Mouse (Mus musculus): Measurements from ENCODE around the gene Gm17949.

DNA sequence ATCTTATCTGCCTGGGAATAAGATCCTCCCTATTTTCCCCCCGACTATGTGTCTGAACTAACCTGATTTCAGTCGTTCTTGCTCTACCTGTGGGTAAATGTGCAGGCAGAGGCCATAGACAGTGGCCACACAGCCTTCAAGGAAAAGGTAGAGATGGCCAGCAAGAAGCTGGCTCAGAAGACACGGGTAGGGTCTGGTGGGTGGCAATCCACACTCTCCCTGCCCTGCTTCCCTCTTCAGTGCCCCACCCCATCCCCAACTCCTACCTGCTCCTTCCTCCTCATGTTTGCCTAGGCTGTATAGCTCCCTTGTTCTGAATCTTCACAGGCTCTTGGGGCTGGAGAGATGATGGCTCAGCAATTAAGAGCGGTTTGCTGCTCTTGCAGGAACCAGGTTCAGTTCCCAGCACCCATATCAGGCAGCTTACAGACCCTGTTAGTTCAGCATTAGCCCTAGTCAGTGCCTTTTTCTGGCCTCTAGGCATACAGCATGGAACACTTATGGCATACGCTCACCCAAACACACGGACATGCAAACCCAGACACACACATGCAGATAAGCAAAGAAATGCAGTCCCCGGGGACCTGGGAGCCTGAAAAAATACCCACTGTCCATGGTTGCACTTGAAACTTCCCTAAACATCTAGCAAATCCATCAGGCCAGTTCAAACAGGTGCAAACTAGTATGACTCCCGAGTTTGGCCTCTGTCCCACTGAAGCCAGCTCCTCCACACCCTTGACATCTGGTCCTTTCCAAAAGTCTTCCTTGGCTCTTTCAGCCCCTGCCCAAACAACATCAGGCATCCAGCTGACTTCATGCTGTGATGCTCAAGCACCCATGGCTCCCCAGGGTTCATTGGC lies 34.5 kb upstream of the Gm17949 start:
- no peak for TF ChIP-seq POLR2A (IDR thresholded peaks at IDR 0.05; ENCODE audit: control insufficient read depth, extremely low read depth, insufficient read depth, low read length, poor library complexity)
- no peak for TF ChIP-seq CTCF (IDR thresholded peaks at IDR 0.05; ENCODE audit: borderline replicate concordance, control insufficient read depth, extremely low read depth, insufficient read depth, low read length, poor library complexity)
